Mouse (Mus musculus) liver, embryonic 15.5 days (tissue): Measurements from ENCODE around the gene 5330417C22Rik. TPM values are rescaled to one million over a fixed set of nuclear protein-coding genes. Genes with fewer than 3 reads are reported as not detected.

Experiments used
- ATAC-seq: fragments of 200-750 bp; cut with Nextera tagmentation; 2 replicates; pipeline ENCODE4 v1.8.0; 2017; ENCODE audit warnings: moderate number of reproducible peaks, mild to moderate bottlenecking, moderate library complexity; ENCODE audit not compliant: insufficient read depth
- H3K27ac ChIP-seq: fragments of 300-500 bp; sonication (generic); replicated peaks from 2 replicates; pipeline ENCODE4 v1.5.1; 2015; ENCODE audit warnings: mild to moderate bottlenecking, inconsistent platforms
- H3K27me3 ChIP-seq: fragments of 300-500 bp; sonication (generic); 2 replicates; pipeline ENCODE4 v1.6.1; 2015; ENCODE audit warnings: mild to moderate bottlenecking, inconsistent platforms
- H3K36me3 ChIP-seq: fragments of 300-500 bp; sonication (generic); replicated peaks from 2 replicates; pipeline ENCODE4 v1.6.1; 2015; ENCODE audit warnings: moderate library complexity, mild to moderate bottlenecking, inconsistent platforms
- H3K4me1 ChIP-seq: fragments of 300-500 bp; sonication (generic); replicated peaks from 2 replicates; pipeline ENCODE4 v1.6.1; 2015; ENCODE audit warnings: inconsistent platforms
- H3K4me2 ChIP-seq: fragments of 300-500 bp; sonication (generic); 2 replicates; pipeline ENCODE4 v1.6.1; 2015; ENCODE audit warnings: moderate library complexity, mild to moderate bottlenecking, inconsistent platforms
- H3K4me3 ChIP-seq: fragments of 300-500 bp; sonication (generic); replicated peaks from 2 replicates; pipeline ENCODE4 v1.5.1; 2015; ENCODE audit warnings: mild to moderate bottlenecking, inconsistent platforms
- H3K9ac ChIP-seq: fragments of 300-500 bp; sonication (generic); 2 replicates; pipeline ENCODE4 v1.6.1; 2015; ENCODE audit warnings: moderate library complexity, mild to moderate bottlenecking, inconsistent platforms
- H3K9me3 ChIP-seq: fragments of 300-500 bp; sonication (generic); replicated peaks from 2 replicates; pipeline ENCODE4 v1.6.1; 2016; ENCODE audit warnings: inconsistent platforms
- WGBS: fragments of 180-500 bp; shearing (Covaris S2); methylation state at CpG from one replicate; pipeline ENCODE4 v1.1.7; 2015; ENCODE audit warnings: mixed read lengths; ENCODE audit not compliant: insufficient replicate concordance; 5-methylcytosine and 5-hydroxymethylcytosine counted together
- polyA plus RNA-seq: library from polyadenylated mRNA; unstranded; fragments of >200 nt; fragmentation: Nextera tagmentation; extraction: Ambion mirVana; gene quantifications from 2 replicates; pipeline ENCODE4 v1.2.1, GENCODE M21; 2015

Gene 5330417C22Rik
- polyA plus RNA-seq, 1 experiment from 2014 or later, result 0.26 TPM

DNA sequence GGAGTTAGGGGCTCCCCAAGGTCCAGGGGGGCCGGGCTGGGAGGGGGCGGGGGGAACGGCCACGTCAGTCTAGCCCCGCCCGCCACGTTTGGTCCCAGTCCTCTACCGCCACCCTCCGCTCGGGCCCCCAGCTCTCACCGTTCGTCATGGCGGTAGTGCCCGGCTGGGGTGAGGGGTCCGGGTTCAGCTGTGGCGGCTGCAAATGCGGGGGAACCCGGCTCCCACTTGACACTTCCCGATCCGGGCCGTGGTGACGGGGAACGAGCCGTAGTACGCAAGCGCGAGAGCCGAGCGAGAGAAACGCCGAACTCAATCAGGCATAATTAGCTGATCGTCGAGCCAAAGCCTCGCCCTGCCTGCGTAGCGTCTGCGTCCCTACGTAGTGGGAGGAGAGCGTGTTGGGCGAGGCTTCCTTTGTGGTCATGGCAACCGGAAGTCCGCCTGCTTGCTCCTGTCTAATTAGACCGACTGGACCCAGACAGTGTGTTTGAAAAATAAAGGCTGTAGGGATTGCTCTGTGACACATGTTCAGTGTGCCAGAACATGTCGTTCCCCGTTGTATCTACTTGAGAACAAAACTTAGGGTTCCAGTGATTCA, 25.9 kb upstream of the 5330417C22Rik start, which contains the start of gene Tmem167b:
TSS of gene Tmem167b (minus strand) at position 334 of the 598 bp plus-strand sequence.
- Histone ChIP-seq H3K4me3 (peak within 1 kb of the TSS; percentile 90), H3K9me3 (no peaks in the 10 kb centered on the region), H3K27ac (peak within 1 kb of the TSS; percentile 95), H3K36me3 (peaks cover 29% of the 10 kb centered on the region), H3K27me3 (no peaks in the 10 kb centered on the region; the same call in 1 of the 2 replicates), H3K9ac (peak within 1 kb of the TSS; percentile 87), H3K4me2 (peak within 1 kb of the TSS; percentile 90), H3K4me1 (peaks cover 58% of the 10 kb centered on the region)
- ATAC-seq, result peak; percentile 96
- under 1% methylated on average over 45 of the region's 45 CpGs for WGBS

DNA sequence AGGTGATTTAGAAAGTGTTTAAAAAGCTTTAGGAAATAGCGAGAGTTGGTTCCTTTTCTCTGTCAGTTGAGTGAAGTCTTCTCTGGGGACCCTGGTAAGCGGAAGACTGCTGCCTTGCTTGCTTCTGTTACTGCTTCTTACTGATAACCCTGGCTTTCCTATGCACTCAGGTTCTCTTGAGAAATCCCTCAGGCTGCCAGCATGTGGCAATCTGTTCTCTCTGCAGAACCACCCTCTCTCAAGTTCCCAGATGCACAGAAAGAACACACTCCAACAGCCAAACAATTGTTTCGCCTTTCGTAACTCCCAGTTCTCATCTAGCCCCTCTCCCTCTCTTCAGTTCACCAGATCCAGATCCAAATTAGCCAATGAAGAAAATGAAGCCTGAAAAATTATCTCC, 21.6 kb upstream of the 5330417C22Rik start:
- Histone ChIP-seq H3K4me3 (no peak overlapping the region), H3K27ac (peak overlapping the region; percentile 80), H3K9me3 (no peaks in the 10 kb centered on the region), H3K9ac (no peak overlapping the region), H3K4me2 (peak overlapping the region; percentile 38), H3K36me3 (peaks cover 34% of the 10 kb centered on the region), H3K27me3 (no peaks in the 10 kb centered on the region), H3K4me1 (peaks cover 65% of the 10 kb centered on the region)
- no peak for ATAC-seq
- whole genome bisulfite sequencing, result 53% methylated on average over 4 of the region's 4 CpGs

GRCm38 (mm10) chr3:108554587-108555312, 18.4 kb upstream of the 5330417C22Rik start:
- peak overlapping the region; percentile 84 for H3K9ac ChIP-seq
- H3K4me1 ChIP-seq, result peaks cover 42% of the 10 kb centered on the region
- H3K27ac ChIP-seq, result peak overlapping the region; percentile 85
- WGBS, result 17% methylated on average over 22 of the region's 22 CpGs
- H3K4me3 ChIP-seq, result peak overlapping the region; percentile 79
- peak; percentile 90 for ATAC-seq
- no peaks in the 10 kb centered on the region for H3K27me3 ChIP-seq
- H3K36me3 ChIP-seq, result peaks cover 28% of the 10 kb centered on the region
- peak overlapping the region; percentile 82 for H3K4me2 ChIP-seq
- no peaks in the 10 kb centered on the region for H3K9me3 ChIP-seq

- peaks cover 36% of the 10 kb centered on the region for H3K4me1 ChIP-seq
- peak; percentile 64 for ATAC-seq
- peak overlapping the region; percentile 84 for H3K9ac ChIP-seq
- H3K9me3 ChIP-seq, result no peaks in the 10 kb centered on the region
- peak overlapping the region; percentile 85 for H3K27ac ChIP-seq
- H3K4me3 ChIP-seq, result peak overlapping the region; percentile 79
- no peaks in the 10 kb centered on the region; the same call in 1 of the 2 replicates for H3K27me3 ChIP-seq
- under 1% methylated on average over 42 of the region's 42 CpGs for WGBS
- H3K4me2 ChIP-seq, result peak overlapping the region; percentile 82
- H3K36me3 ChIP-seq, result peaks cover 23% of the 10 kb centered on the region
Measured at GRCm38 (mm10) chr3:108554111-108554561, 17.8 kb upstream of the 5330417C22Rik start.

DNA sequence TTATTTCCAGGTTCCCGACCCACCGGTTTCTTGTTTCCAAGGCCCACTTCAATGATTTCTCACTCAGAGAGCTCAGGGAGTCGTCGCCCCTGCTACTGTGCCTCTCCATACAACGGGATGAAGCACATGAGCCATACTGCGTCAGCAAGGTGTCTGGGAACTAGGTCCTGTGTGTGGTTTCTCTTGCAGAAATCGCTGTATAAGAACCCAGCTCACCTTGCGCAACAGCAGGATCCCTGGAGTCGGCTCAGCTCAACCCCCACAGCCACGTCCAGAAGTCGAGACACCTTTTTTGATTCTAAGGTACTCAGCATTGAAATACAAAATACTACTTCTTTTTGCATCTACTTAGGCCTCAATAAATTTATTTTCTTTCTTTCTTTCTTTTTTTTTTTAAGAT, 6.0 kb upstream of the 5330417C22Rik start:
- peaks cover 4% of the 10 kb centered on the region for H3K4me1 ChIP-seq
- 58% methylated on average over 11 of the region's 11 CpGs for WGBS
- peaks cover 25% of the 10 kb centered on the region for H3K27me3 ChIP-seq
- H3K36me3 ChIP-seq, result no peaks in the 10 kb centered on the region
- ATAC-seq, result no peak
- no peaks in the 10 kb centered on the region for H3K9me3 ChIP-seq
- H3K27ac ChIP-seq, result no peak overlapping the region
- H3K4me3 ChIP-seq, result no peak overlapping the region
- no peak overlapping the region for H3K9ac ChIP-seq
- H3K4me2 ChIP-seq, result no peak overlapping the region

GRCm38 (mm10) chr3:108537303-108537702, 967 bp upstream of the 5330417C22Rik start:
- Histone ChIP-seq H3K4me2 (peak overlapping the region; percentile 40), H3K36me3 (no peaks in the 10 kb centered on the region), H3K4me1 (peaks cover 17% of the 10 kb centered on the region), H3K4me3 (no peak overlapping the region), H3K9ac (no peak overlapping the region), H3K27ac (no peak overlapping the region), H3K27me3 (peaks cover 63% of the 10 kb centered on the region), H3K9me3 (no peaks in the 10 kb centered on the region)
- no peak for ATAC-seq
- WGBS, result 6% methylated on average over 17 of the region's 17 CpGs

- WGBS, result 7% methylated on average over 15 of the region's 15 CpGs
- Histone ChIP-seq H3K27me3 (peaks cover 70% of the 10 kb centered on the region), H3K36me3 (no peaks in the 10 kb centered on the region), H3K4me3 (peak overlapping the region; percentile 21), H3K9ac (no peak overlapping the region), H3K9me3 (no peaks in the 10 kb centered on the region), H3K4me1 (peaks cover 17% of the 10 kb centered on the region), H3K27ac (no peak overlapping the region), H3K4me2 (peak overlapping the region; percentile 46; the same call in 1 of the 2 replicates)
- ATAC-seq, result no peak
Measured at GRCm38 (mm10) chr3:108535896-108536516, 330 bp downstream of the 5330417C22Rik start.

GRCm38 (mm10) chr3:108533951-108534350, 2.4 kb downstream of the 5330417C22Rik start, which contains the start of gene 1700013F07Rik:
Gene 1700013F07Rik, plus strand, starts transcription at chr3:108534150.
- ATAC-seq, result no peak
- H3K27me3 ChIP-seq, result peaks cover 62% of the 10 kb centered on the region
- WGBS, result 53% methylated on average over 6 of the region's 6 CpGs

DNA sequence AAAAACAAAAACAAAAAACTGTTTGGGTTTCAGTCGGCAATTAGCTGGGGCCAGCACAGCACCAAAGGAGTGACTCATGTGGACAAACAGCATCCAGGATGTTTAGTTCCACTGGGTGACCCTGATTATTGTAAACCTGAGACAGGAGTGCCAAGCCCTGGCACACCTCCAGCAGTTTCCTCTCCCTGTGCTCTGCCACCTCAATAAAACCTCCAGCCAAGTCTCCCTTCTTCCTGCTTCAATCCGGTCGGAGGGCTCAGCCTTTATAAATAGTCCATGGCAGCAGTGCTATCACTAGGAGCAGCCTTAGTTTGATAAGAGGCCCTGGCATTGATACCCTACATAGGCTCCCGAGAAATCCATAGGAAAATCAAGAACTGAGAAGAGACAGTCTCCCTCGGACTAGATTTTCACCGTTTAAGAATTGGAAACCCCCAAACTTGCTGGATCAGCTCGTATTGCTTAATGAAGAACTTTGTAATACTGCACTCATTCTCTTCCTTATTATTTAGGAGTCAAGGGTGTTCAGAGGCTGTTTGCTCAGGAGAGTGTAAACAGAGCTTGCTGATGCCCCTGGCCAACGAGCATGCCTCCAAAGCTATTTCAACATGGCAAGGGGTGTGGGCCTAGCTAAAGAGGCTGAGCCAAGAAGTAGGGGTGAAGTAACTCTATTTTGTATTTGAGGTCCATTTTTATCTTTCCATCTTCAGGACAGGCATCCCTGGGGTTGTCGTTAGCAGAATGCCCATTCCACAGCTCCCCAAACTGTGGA, 3.0 kb downstream of the 5330417C22Rik start:
- Histone ChIP-seq H3K4me3 (no peak overlapping the region), H3K9me3 (no peaks in the 10 kb centered on the region), H3K4me2 (no peak overlapping the region), H3K9ac (no peak overlapping the region), H3K27ac (no peak overlapping the region), H3K27me3 (peaks cover 55% of the 10 kb centered on the region), H3K4me1 (peaks cover 17% of the 10 kb centered on the region), H3K36me3 (no peaks in the 10 kb centered on the region)
- ATAC-seq, result no peak
- WGBS, result 53% methylated on average over 9 of the region's 9 CpGs

More at GRCm38 (mm10) chr3:108533951-108534350, 2.4 kb downstream of the 5330417C22Rik start, which contains the start of gene 1700013F07Rik:
- H3K4me2 ChIP-seq, result no peak within 1 kb of the TSS
- H3K9ac ChIP-seq, result no peak within 1 kb of the TSS
- no peak within 1 kb of the TSS for H3K4me3 ChIP-seq
- no peaks in the 10 kb centered on the region for H3K9me3 ChIP-seq
- peaks cover 17% of the 10 kb centered on the region for H3K4me1 ChIP-seq
- no peak within 1 kb of the TSS for H3K27ac ChIP-seq
- no peaks in the 10 kb centered on the region for H3K36me3 ChIP-seq

DNA sequence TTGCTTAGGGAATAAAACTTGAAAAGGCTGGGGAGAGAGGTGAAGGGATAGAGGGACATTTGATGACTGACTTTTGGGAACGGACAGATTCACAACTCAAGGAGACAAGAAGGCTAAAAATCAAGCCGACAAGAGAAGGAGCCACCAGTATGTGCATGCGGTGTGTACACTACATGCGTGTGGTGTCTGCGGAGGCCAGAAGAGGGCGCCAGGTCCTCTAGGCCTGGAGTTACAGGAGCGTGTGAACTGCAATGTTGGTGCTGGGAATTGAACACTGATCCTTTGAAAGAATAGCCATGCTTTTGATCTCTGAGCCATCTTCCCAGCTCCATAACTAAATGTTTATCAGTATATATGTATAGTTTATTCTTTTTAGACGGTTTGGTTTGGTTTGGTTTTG, 7.8 kb downstream of the 5330417C22Rik start:
- Histone ChIP-seq H3K4me1 (peaks cover 4% of the 10 kb centered on the region; the same call in 1 of the 2 replicates), H3K27ac (no peak overlapping the region), H3K9ac (no peak overlapping the region), H3K27me3 (0 out of 2 replicates have a peak, but pooled peaks cover 15% of the 10 kb centered on the region), H3K4me2 (no peak overlapping the region), H3K9me3 (no peaks in the 10 kb centered on the region), H3K4me3 (no peak overlapping the region), H3K36me3 (no peaks in the 10 kb centered on the region)
- ATAC-seq, result no peak
- 77% methylated on average over 8 of the region's 8 CpGs for WGBS
